ENCODE assay signal across 14 mouse cellular contexts in the genomic region with DNA sequence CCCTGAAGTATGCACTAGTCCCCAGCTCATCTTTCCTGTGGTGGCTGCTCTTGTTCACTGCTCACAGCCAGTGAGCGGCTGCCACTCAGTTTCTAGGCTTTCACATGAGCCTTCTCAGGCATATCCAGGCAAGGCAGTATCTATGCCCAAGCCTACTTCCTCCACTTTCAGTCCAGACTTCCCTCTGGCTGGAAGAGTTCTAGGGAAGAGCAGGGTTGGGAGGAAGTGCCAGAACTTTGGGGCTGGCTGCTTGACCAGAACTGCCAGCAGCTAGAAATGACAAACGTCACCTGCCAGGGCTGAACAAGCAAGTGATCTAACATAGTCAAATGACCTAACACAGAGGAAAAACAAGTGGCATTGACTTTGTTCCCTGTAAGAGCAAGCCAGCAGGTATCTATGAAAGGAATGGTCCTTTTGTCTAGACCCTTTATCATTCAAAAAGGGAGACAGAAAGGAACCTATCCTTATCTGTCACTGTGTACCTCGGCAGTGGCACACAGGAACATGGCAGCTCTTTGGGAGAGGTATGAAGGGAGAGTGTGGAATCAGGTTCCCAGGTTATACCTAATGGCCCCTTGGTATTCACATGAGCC.
A peak's percentile ranks its signal among the peaks of the same experiment; 100 is the strongest.
DNase-seq lines count a peak whose midpoint lies in the region; ATAC-seq and TF ChIP-seq lines count a peak whose summit lies in the region.
"Had no signal": no experiment of that assay in that cellular context is flagged by ENCODE, and none has a peak within 500 bp of the region (broad histone marks: within the 10 kb centered on the region; RNA-seq: fewer than 3 reads in every experiment).

No protein-coding gene starts in this region.

- 56% methylated on average over 3 of the region's 3 CpGs for WGBS in heart, embryonic 12.5 days
- whole genome bisulfite sequencing in hindbrain, embryonic 10.5 days = 81% methylated on average over 3 of the region's 3 CpGs

- peaks cover 47% of the 10 kb centered on the region for H3K4me1 ChIP-seq in heart, embryonic 12.5 days (replicated peaks)
- H3K4me1 ChIP-seq in hindbrain, embryonic 10.5 days (replicated peaks) = peaks cover 2% of the 10 kb centered on the region; the same call in 1 of the 2 replicates
- H3K4me1 ChIP-seq: forebrain, embryonic 10.5 days had no signal

- ATAC-seq in heart, embryonic 12.5 days (ENCODE audit: insufficient number of reproducible peaks, low FRiP score) = no peak
- ATAC-seq: midbrain, embryonic 16.5 days had no signal

- peak overlapping the region; percentile 64 for H3K27ac ChIP-seq in gastrocnemius, adult 2 months
- peak overlapping the region; percentile 42 for H3K27ac ChIP-seq in heart, embryonic 12.5 days (ENCODE audit: poor library complexity, severe bottlenecking)
- no peak overlapping the region for H3K27ac ChIP-seq in hindbrain, embryonic 10.5 days
- H3K27ac ChIP-seq: embryonic facial prominence, embryonic 10.5 days; forebrain, embryonic 10.5 days; neural tube, embryonic 15.5 days; stomach, embryonic 15.5 days had no signal

- peaks cover 12% of the 10 kb centered on the region; the same call in 1 of the 2 replicates for H3K36me3 ChIP-seq in heart, embryonic 12.5 days
- H3K36me3 ChIP-seq in hindbrain, embryonic 10.5 days = peaks cover 15% of the 10 kb centered on the region
- H3K36me3 ChIP-seq: neural tube, embryonic 15.5 days; stomach, embryonic 15.5 days had no signal

- no peak for TF ChIP-seq CTCF in gastrocnemius, adult 2 months (IDR thresholded peaks at IDR 0.05)

- no peak overlapping the region for H3K4me2 ChIP-seq in heart, embryonic 12.5 days
- H3K4me2 ChIP-seq: neural tube, embryonic 15.5 days; stomach, embryonic 15.5 days had no signal

- no peaks in the 10 kb centered on the region for H3K27me3 ChIP-seq in heart, embryonic 12.5 days (replicated peaks)
- H3K27me3 ChIP-seq in hindbrain, embryonic 10.5 days (ENCODE audit: insufficient read depth, poor library complexity, severe bottlenecking) = no peaks in the 10 kb centered on the region
- H3K27me3 ChIP-seq: neural tube, embryonic 15.5 days; stomach, embryonic 15.5 days had no signal

- H3K9me3 ChIP-seq in heart, embryonic 12.5 days (replicated peaks) = no peaks in the 10 kb centered on the region
- no peaks in the 10 kb centered on the region for H3K9me3 ChIP-seq in hindbrain, embryonic 10.5 days
- H3K9me3 ChIP-seq: embryonic facial prominence, embryonic 10.5 days; forebrain, embryonic 10.5 days; neural tube, embryonic 15.5 days; stomach, embryonic 15.5 days had no signal

- intact Hi-C loops in gastrocnemius, adult 2 months (cut with DNase I) = loop anchor here (5.0 kb wide), 1 partner anchor 67 kb away; no protein-coding TSS in a partner anchor

- peak; percentile 57 for DNase-seq in gastrocnemius, adult 2 months
- DNase-seq in gastrocnemius, postnatal 10 days = no peak
- DNase-seq in adipocyte (ENCODE audit: low spot score) = peak; percentile 23
- DNase-seq in lung, postnatal 25 days (ENCODE audit: low spot score) = peak; percentile 28
- DNase-seq in layer of hippocampus, adult 11-12 months (ENCODE audit: low spot score) = no peak
- no peak for DNase-seq in thymus, postnatal 4 days
- no peak for DNase-seq in hindbrain, embryonic 10.5 days (ENCODE audit: low spot score)
- DNase-seq: cerebellum, adult 9-11 months had no signal

- no peak overlapping the region for H3K4me3 ChIP-seq in gastrocnemius, adult 2 months
- H3K4me3 ChIP-seq in heart, embryonic 12.5 days = no peak overlapping the region
- no peak overlapping the region for H3K4me3 ChIP-seq in hindbrain, embryonic 10.5 days
- H3K4me3 ChIP-seq: embryonic facial prominence, embryonic 10.5 days; forebrain, embryonic 10.5 days; neural tube, embryonic 15.5 days; stomach, embryonic 15.5 days had no signal

- no peak overlapping the region for H3K9ac ChIP-seq in heart, embryonic 12.5 days
- H3K9ac ChIP-seq: neural tube, embryonic 15.5 days; stomach, embryonic 15.5 days had no signal

Comparison
In these comparisons a context has a peak if more than half of its experiments do, and no peak if none do; other contexts are left out.
1. DNase-seq: peak in gastrocnemius, adult 2 months (single experiment), adipocyte (single experiment) and lung, postnatal 25 days (single experiment); none in gastrocnemius, postnatal 10 days (single experiment), layer of hippocampus, adult 11-12 months (single experiment), thymus, postnatal 4 days (single experiment) and hindbrain, embryonic 10.5 days (single experiment).